Mouse (Mus musculus): ENCODE measurements around the gene Gpbp1.

Gene Gpbp1

DNA sequence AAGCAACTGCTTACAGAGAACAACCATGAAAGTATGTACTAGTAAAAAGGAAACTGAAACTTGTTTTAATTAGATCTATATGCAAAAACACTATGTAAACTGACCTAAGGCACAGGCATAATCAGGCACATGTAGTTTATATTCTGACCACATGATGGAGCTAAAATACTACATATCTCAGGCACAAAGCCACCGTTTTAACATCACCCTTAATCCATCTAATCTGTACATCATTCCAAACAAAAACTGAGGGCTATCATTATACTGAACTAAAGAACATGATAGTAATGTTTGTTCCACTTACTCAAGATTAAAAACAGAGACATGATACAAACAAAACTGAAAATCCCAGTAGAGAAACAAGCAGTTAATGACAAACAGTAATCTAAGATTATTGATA lies 28.5 kb downstream of the Gpbp1 start:
- DNase-seq: peak in 1 of 2 experiments; percentile 36

DNA sequence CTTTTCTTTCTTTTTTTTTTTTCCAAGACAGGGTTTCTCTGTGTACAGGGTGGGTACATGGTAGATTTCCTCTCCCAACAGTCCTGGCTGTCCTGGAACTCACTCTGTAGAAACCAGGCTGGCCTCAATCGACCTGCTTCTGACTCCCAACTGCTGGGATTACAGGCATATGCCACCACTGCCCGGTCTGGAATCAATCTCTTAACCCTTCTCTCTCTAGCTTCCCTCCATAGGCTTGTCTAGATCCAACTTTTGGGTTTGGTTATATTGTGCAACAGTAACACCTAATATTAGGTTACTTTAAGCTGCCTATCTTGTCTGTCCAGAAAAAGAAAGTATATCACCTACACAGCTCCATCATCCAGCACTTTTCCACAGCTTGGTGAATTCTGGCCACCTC lies 33.1 kb downstream of the Gpbp1 start:
- DNase-seq: no peak

DNA sequence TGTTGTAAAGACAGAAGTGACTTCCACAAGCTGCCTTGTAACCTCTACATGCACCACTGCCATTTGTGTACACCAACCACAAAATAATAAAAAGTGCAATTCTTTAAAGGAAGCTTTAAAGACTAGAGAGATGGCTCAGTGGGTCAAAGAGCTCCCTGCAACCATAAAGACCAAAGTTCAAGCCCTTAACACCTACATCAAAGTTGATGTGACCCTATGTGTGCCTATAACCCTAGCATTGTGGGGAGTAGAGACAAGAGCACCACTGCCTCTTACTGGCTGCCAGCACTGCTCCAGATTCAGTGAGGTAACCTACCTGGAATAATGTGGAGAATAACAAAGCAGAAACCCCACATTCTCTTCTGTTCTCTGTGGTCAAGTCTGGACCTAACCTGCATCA lies 45.6 kb downstream of the Gpbp1 start:
- DNase-seq: no peak

DNA sequence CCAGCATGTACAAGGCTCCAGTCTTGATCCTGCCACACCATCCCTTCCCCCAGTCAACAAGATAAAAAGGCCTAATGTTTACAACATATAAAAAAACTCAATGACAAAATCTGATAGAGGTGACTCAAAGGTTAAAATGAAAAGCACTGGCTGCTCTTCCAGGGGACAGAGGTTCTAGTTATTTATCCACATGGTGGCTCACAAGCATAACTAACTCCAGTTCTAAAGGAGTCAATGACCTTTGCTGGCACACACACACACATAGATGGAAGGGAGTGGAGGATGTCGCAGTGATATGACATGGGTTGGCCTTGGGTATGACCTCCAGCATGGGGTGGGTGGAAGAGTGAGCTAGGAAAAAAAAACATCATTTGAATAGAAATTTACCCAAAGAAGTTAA lies 58.7 kb downstream of the Gpbp1 start:
- no peak for DNase-seq

DNA sequence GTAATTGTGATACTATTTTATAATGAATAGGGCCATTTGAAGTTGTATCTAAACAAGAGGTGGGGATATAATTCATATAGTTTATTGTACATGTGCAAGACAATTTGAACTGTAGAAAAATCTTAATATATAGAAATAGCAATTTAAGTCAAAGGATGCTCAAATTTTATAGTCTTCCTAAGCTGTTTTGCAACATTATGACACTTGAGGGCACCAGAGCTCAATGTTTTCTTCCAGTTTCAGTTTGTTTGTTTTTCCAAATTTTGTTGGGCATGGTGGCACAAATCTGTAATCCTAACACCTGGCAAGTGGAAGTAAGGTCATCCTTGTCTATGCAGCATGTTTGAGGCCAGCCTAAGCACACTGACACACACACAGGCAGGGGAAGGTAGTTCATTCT lies 68.6 kb downstream of the Gpbp1 start:
- no peak for DNase-seq

DNA sequence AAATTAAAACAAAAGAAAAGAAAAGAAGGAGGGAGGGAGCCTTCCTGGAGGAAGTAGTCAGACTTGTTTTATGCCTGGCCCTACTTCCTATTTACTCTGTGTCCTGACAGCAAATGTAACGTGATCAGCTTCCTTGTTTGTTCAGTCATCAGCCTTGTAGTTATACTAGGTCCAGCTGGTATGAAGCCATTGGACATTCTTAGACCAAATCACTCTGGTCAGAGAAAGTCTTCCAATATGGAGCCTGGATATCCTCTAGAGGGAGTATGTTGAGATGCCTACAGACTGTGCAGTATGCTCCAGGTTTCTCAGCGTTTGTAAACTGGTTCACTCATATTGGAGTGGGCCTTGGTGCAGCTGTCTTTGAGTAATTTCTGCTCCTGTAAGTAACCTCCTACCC lies 71.8 kb downstream of the Gpbp1 start:
- no peak for DNase-seq

DNA sequence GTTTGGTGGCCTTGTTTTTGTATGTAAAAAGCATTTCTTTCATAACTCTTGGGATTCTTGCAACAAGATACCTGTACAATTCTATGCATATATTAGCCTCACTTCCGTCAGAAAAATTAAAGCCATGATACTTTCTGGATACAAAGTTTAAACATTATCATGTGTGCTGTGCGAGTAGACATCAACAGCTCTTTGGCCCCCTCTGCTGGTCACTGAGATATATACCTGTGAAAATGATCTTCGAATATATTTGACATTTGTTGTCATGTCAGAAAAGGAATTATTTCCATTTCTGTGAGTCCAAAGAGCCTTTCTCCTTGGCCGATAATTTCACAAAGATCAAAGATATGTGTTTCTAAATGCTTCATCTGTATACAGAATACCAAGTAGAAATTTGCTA lies 76.8 kb downstream of the Gpbp1 start:
- peak; percentile 79 to 81 for DNase-seq

DNA sequence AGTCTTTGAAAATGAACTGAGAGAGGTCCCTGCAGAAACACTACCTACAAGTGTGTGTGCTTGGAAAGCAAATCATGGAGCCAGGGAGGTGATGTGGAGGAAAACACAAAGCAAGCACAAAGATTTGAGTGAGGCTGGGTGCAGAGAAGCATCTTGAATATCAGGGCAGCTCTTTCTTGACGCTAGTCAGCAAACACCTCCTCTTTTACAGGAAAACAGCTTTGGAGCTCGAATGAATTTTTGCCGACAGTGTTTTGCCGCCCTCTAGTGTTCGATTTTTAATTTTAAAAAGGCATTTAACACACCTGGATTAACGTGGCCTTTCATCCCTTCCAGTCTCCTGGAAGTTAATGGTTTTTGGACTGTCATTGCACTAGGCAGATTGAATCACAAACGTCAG lies 79.1 kb downstream of the Gpbp1 start:
- DNase-seq: peak; percentile 38 to 48

DNA sequence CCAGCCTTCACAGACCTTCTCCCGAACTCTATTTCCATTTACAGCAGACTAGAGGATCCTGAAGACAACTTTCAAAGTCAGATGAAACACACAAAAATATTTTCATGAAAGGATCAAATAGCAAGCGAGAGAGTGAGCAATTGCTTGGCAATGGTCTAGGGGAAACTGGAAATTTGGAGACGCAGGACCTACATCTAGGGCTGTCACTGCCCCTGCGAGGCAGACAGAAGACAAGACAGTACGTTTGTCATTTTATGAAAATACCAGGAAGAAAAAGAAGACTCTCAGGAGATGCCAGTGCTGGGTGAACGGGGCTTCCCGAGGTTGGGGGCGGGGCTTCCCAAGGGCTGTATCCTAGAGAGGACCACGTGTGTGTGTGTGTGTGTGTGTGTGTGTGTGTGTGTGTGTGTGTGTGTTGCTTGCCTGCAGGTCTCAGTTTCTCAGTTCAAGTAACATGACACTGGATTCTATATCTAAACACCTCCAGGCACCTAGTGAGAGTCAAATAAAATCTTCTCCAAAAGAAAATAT lies 83.0 kb downstream of the Gpbp1 start:
- no peak for DNase-seq

DNA sequence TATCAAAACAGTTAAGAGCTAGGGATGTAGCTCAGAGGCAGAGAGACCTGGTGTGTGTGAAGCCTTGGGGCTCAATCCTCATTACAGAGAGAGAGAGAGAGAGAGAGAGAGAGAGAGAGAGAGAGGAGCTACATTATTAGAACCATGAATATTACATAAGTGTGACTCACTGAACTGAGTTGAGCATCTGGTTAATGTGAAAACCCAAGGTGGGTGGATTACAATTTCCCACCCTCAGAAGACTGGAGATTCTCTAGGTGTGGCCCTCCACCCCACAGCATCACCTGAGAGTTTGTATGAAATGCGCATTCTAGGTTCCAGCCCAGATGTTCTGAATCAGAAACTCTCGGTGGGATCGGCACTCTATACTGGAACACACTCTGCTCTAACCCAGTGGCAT lies 84.0 kb downstream of the Gpbp1 start:
- no peak for DNase-seq

DNA sequence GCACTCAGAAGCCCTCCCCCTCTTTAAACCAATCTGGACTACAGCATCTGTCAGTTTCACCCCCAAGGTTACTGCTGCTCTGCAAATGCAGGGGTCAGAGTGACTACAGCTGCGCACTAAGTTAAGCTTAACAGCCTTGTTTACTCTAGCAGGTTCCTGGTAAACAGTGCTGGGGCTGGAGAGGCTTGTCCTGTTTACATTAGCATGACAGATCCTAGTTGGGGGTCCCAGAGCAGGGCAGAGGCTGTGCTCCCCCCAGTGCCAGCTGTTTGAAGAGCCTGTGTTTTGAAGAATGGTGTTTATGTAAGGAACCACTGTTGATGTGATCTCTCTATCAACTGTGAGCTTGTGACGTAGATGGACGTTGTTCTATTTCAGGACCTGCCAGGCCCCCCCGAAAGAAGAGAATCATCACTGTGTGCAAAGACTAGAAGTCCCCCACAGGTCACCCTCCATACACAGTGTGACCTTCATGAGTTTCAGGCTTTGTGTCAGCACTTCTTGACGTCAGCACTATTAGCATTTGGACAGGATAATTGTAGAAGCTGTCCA lies 92.2 kb downstream of the Gpbp1 start:
- DNase-seq: no peak

DNA sequence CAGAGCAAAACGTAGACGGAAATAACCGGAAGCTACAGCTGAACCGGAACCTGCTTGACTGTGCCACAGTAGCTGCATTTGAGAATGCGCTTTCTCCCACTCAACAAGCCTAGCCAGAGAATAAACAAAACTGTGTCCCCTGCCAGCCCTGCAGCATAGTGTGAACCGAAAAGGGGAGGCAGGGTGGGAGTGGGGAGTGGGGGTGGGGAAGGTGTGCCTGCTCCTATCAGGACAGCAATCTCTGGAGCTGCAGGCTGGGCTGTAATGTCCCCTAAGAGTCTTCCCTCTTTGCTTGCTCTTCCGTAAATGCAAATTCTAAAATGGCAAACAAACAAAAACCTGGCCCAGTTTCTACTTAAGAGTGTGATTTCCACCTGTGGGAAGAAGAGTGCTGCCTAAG lies 92.8 kb downstream of the Gpbp1 start:
- DNase-seq: no peak

DNA sequence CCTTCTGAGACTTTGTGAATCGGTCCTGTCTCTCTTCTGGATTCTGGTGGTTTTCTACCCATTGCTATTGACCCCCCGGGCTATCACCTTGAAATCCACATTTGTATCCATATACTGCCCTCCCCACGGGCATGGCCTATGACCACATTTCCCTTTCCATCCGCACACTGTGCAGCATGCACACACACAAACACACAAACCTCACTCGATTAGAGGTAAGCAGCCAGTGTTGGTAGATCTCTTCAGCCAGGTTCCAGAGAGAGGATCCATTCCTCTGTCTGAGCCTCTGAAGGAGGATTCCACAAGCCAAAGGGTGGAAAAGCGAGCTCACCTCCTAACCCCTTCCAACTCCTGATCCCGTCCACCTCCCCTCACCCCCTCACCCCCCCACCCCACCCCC lies 94.4 kb downstream of the Gpbp1 start:
- DNase-seq: no peak

DNA sequence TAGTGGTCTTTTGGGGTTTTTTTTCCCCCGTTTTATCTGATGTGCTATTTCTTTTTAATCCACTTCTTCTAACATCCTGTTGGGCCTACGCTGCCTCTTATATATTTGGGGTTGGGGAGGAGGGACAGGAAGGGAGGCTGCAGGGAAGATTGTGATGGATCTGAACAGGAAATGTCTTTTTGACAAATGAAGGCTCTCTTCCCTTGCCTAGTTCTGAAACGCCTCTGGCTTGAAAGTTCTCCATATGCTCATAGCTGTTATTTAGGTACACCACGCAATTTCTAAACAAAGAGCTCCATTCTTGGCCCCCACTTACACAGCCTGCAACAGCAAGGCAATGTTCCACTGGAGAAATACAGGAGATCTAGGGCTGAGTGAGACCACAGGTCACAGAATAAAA lies 95.0 kb downstream of the Gpbp1 start:
- no peak for DNase-seq

DNA sequence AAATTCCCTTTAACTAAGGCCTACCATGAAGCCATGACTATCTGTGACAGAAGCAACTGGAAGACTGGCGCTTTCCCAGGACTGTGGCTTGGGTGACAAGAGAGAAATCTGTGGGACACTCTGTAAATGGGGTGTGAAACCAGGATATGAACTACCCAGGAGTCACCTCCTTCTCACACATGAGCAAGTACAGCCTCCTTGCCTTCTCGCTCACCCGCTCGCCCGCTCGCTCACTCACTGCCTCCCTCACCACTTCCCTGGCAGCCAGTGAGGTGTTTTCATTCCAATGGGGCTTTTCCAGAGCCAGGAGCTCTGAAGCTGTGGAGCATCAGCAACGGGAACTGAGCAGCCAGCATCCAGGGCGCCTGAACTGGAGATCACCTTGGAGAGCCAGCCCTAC lies 95.6 kb downstream of the Gpbp1 start:
- no peak for DNase-seq

DNA sequence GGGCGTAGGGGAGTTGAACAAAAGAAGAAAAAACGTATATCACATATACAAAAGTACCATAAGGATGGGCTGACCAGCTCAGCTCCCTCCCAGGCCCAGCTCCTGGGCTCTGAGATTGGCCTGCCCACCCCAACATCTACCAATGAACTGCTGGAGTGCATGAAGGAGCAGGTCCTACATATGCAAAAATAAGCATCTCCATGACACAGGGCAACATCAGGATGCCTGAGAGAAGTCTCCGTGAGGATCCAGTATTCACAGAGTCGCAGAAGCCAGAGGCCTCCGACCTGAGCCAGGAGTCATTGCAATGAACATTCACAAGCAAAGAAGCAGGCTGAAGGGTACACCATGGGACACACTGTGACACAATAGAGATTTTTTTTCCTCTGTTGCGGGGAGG lies 96.5 kb downstream of the Gpbp1 start:
- DNase-seq: no peak

DNA sequence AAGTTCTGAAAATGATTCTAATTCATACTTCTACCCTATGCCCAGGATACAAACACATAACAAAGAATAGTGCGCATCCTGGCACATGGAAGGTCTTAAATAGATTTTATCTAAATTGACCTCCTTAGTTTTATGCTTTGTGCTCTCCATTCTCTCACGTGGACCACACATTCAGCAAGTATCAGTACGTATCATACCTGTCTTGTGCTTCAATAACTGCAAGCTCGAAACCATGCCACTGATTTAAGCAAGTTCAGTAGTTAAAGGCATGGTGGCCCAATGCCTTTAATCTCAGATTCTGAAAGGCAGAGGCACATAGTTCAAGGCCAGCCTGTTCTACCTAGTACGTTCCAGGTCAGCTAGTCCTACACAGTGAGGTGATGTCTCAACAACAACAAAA lies 98.5 kb downstream of the Gpbp1 start:
- no peak for DNase-seq

DNA sequence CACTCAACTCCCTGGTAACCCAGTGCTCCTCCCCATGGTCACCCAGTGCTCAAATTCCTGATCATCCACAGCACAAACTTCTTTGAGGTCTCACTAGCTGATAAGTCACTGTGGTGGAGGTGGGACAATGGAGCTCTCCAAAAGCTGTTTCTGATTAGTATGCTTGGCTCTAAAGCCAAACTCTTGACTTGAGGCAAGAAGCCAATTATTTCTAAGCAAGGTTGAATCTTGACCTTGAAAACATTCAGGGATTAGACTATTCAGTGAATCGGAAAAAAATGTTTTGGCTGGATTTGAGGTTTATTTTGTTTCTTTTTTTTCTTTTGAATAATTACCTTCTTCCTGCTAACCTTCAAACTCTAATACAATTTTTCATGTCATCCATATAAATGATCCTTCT lies 98.9 kb downstream of the Gpbp1 start:
- DNase-seq: no peak

DNA sequence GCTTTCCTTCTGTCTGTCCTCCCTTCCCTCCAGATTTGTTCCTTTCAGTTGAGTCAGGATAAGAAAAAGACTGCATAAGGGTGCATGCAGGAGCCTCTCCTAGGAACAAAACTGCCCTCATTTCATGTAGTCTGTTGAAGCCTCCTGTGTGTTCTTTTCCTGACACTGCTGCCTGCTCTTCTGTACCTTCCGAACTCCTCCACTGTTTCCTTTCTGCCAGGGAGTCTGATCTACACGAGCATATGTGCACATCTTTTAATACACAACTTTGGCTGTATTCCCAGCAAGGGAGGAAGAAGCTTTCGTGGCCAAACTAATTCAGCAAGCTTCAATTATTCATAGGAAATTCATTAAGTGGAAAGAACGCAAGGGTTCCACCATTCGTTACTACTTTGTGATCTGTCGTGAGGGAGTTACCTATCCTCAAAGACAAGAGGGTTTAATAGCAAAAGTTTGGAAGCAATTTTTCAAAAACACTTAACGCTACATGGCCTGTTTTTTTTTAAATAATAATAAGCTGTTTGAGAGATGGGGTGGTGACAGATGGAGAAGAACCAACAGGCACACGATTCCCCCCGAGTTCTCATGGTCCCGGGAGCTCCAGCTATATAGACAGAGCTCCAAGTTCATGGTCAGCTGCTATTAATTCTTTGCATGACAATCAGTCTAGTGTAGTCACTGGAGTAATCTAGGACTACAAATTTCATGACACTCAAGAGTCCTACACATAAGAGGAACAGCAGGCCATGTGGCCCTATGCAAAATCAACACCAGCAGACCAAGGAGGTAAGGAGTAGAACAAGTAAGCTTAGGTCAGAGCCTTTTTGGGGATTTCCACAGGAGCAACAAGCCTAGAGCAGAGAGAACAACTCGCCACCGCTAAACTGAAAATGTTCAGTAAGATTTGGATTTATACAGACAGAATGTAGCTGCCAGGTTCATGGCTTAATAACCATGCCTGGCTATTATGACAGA lies 105.6 kb downstream of the Gpbp1 start:
- no peak for DNase-seq

Data from B cell, adult 2 months (primary cell).